Mouse (Mus musculus) cerebellum, adult 11 months (tissue): ENCODE data around the gene Xbp1.
A peak's percentile ranks its signal among the peaks of the same experiment; 100 is the strongest.
"Not testable (repeated sequence)": the region's sequence is repeated elsewhere in the genome, so short reads cannot be mapped to it uniquely, and the experiment has no call there.

Experiments used
- DNase-seq: peaks from one replicate; pipeline ENCODE4 v3.0.0; 2022

The Xbp1 gene

GRCm38 (mm10) chr11:5502351-5503051 lies 18.0 kb upstream of the Xbp1 start:
- no peak for DNase-seq

- DNase-seq = no peak
Measured at GRCm38 (mm10) chr11:5505856-5506575, 14.4 kb upstream of the Xbp1 start.

DNA sequence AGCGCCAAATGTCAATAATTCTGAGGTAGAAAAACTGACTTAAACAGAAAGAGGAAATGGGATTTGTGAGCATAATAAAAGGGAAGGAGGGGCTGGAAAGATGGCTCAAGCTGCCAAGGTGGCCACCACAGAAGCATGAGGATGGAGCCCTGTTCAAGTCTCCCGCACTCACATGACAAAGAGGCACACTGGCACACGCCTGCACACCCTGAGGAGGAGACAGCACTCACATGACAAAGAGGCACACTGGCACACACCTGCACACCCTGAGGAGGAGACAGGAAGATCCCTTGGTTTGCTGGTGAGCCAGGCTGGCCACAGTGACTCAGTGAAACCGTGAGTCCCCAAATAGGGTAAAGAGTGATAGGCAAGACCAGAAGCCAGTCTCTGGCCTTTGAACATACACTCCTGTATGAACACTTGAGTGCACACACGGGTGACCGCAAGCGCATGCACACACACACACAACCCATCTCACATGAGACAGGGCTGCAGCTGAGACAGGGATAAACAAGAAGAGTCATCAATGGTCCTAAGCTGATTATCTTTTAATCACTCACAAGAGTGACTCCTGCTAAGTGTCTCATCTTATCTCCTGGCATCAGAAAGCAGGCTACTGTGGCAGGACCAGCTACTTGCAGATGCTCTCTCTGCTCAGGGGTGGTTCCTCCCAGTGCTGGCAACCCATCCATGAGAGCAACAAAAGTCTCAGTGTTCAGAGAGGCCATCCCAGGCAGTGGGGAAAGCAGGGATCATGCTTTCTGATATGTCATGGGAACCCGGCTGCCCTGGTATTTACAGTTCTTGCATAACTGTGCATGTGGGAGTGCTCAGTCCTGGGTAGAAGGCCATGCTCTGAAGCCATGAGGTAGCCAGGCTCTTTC lies 11.0 kb upstream of the Xbp1 start:
- no peak for DNase-seq

GRCm38 (mm10) chr11:5510099-5510391 lies 10.4 kb upstream of the Xbp1 start:
- DNase-seq = no peak

DNA sequence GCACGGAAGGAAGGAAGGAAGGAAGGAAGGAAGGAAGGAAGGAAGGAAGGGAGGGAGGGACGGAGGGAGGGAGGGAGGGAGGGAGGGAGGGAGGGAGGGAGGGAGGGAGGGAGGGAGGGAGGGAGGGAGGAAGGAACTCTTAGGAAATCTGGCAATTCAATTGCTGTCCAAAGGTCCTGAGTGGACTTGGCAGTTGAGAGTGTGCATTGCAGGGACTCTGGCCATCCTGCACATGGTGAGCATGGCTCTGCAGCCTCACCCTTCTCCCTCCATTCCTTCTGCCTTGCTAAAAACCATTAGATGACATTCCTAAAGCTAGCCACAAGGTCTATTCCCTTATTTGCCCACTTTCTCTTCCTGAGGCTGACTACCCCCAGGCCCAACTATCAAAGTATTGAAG lies 9.8 kb upstream of the Xbp1 start:
- DNase-seq = not testable (repeated sequence)

GRCm38 (mm10) chr11:5512099-5512725 lies 8.2 kb upstream of the Xbp1 start:
- DNase-seq = no peak

DNA sequence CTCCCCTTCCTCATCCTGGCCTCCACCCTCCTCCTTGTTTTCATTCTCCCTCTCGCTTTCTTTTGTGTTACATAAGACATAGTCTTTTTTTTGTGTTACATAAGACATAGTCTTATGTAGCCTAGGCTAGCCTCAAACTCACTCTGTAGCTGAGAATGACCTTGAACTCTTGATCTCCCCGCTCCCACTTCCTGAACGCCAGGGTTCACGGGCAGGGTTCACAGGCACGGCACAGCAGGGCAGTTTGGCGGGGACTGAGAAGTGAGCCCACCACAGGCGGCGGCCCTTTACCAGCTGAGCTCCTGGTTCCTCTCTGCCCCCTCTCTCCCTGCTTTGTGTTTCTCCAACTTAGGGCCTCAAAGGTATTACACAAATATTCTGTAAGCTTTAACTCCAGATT lies 7.5 kb upstream of the Xbp1 start:
- no peak for DNase-seq

GRCm38 (mm10) chr11:5514091-5514490 lies 6.4 kb upstream of the Xbp1 start:
- DNase-seq = no peak

GRCm38 (mm10) chr11:5515196-5515595 lies 5.3 kb upstream of the Xbp1 start:
- no peak for DNase-seq

DNA sequence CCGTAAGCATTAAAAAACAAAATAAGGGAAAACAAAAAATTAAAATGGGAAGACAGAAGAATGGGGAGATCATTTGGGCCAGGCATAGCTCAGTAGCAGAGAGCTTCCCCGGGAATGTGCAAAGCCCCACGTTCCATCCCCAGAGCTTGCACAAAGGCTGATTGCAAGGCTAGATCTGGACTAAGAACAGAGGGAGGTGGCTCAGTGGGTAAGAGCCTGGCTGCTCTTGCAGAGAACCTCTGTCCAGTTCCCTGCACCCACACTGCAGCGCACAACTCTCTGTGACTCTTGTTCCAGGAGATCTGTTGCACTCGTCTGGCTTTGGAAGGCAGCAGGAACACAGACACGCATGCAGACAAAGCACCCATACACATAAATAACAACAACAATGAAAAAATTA lies 4.8 kb upstream of the Xbp1 start:
- no peak for DNase-seq

GRCm38 (mm10) chr11:5516151-5516550 lies 4.3 kb upstream of the Xbp1 start:
- no peak for DNase-seq

- DNase-seq = no peak
Measured at GRCm38 (mm10) chr11:5516617-5517016, 3.8 kb upstream of the Xbp1 start.

DNA sequence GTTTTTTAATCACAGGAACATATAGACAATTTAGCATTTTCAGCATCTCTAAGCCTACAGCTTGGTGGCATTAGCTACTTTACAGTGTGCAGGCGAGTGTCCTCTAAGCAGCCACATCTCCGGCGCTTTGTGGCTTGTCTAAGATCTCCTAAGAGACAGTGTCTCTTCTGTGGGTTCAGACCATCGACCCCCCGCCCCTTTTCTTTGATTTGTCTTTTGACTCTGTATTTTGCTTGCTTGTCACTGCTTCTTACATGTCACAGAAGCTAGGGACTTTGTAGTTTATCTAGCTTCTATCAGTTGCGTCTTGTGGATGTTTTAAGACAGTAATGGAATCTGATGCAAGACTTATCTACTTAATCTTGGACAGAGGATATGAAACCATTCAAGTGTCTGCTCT lies 3.1 kb upstream of the Xbp1 start:
- no peak for DNase-seq

GRCm38 (mm10) chr11:5519681-5520080 lies 778 bp upstream of the Xbp1 start:
- DNase-seq = no peak

- no peak for DNase-seq
Measured at GRCm38 (mm10) chr11:5521266-5521515, 732 bp downstream of the Xbp1 start.

GRCm38 (mm10) chr11:5521516-5522291 lies 1.2 kb downstream of the Xbp1 start:
- peak; percentile 60 for DNase-seq

DNA sequence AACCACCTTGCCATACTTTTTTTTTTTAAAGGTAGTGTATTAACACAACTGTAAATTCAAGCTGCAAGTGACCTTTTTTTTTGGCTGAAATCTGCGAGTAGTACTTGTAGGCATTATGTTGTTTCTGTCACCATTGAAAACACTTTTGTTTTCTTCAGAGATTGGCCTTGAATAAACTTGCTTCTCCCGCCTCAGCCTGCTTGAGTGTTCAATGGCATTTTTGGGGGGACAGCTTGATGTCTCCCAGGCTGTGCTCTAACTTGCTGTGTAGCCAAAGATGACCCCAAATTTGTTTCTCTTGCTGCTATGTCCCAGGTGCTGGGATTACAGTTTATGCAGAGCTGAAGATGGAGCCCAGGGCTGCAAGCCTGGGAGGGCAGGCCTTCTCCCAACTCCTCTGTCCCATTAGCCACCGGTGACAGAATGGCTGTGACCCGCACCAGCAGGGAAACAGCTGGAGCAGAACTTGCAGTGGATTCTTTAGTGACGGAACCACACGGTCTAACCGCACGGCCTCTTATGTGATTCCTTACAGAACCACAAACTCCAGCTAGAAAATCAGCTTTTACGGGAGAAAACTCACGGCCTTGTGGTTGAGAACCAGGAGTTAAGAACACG lies 2.4 kb downstream of the Xbp1 start:
- no peak for DNase-seq

DNA sequence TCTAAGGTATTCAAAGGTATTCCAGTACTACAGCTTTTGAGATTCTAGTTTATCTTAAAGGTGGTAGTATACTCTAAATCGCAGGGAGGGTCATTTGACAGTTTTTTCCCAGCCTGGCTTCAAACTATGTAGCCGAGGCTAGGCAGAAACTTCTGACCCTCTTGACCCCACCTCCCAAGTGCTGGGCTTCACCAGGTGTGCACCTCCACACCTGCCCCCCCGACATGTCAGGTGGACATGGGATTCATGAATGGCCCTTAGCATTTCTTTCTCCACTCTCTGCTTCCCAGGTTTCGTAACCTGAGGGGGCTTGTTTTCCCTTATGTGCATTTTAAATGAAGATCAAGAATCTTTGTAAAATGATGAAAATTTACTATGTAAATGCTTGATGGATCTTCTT lies 5.0 kb downstream of the Xbp1 start:
- no peak for DNase-seq

- DNase-seq = no peak
Measured at GRCm38 (mm10) chr11:5526573-5527439, 6.3 kb downstream of the Xbp1 start.

- DNase-seq = no peak
Measured at GRCm38 (mm10) chr11:5527865-5528523, 7.5 kb downstream of the Xbp1 start.

GRCm38 (mm10) chr11:5528841-5529240 lies 8.4 kb downstream of the Xbp1 start:
- no peak for DNase-seq
